Mouse (Mus musculus) common myeloid progenitor, adult 5-6 weeks (primary cell): ENCODE measurements around the gene Gm27029. TPM values are rescaled to one million over a fixed set of nuclear protein-coding genes. Genes with fewer than 3 reads are reported as not detected.
"Not testable (repeated sequence)": the region's sequence is repeated elsewhere in the genome, so short reads cannot be mapped to it uniquely, and the experiment has no call there.

ENCODE experiments used
- ATAC-seq: replicated peaks from 2 replicates; pipeline ENCODE4 v1.8.0; 2016; ENCODE audit warnings: low read depth, mild to moderate bottlenecking, moderate TSS enrichment, inconsistent platforms; ENCODE audit not compliant: poor library complexity, severe bottlenecking
- total RNA-seq: library from RNA; stranded (forward); fragments of 200-1000, 187-1606 nt; gene quantifications from 2 replicates; pipeline ENCODE4 v1.2.3, GENCODE M21; 2017

Gm27029 gene
- total RNA-seq: 1.1 and 17.0 TPM in 2 replicates

DNA sequence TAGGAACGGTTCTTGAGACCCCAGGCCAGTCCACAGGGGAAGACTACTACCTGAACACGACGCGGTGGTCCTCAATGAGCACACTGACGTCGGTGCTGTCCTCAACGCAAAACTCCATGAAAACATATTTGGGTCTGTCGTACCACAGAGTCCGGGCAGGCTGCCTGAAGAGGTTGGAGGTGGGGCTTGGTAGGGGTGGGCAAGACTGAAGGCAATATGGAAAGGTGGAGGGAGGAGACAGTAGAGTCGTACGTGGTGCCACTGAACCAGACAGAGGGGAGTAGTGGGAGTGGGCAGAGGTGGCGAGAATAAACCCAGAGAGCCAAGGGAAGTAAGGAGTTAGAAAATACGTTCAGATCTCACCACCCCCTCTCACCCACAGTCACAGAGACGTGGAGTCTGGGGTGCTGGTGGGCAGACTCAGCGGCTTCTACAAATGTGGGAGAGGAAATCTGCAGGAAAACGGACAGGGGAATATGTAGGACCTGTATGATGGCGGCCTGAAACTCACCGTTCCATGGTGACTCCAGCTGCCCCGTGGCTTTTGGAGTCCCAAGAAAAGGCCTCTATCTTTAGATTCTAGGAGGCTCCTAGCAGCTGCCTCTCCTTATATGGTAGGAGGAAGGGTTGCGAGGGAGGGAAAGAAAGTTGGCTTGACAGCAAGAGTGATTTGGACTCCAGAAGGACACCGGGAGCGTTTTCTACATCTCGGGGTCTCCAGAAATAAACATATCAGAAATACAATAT, at the start of gene Gm27029:
Gene Gm27029 (minus strand): TSS at position 692 of the 747 bp plus-strand sequence.
- ATAC-seq: peak; percentile 31

GRCm38 (mm10) chr11:101474298-101474697, 49.7 kb upstream of the Gm27029 start:
- no peak for ATAC-seq

DNA sequence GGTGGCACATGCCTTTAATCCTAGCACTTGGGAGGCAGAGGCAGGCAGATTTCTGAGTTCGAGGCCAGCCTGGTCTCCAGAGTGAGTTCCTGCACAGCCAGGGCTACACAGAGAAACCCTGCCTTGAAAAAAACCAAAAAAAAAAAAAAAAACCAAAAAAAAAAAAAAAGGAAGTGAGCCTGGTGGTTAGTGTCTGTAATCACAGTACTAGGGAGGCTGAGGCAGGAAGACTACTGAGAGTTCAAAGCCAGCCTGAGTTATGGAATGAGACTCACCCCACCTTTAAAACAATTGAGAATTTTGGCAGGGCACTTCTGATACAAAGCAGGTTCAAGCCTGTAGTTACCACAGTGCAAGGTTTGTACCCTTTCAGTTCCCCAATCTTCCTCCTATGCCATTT, 49.1 kb upstream of the Gm27029 start:
- ATAC-seq: not testable (repeated sequence)

GRCm38 (mm10) chr11:101472336-101472735, 47.7 kb upstream of the Gm27029 start:
- no peak for ATAC-seq

- ATAC-seq: no peak
Measured at GRCm38 (mm10) chr11:101471926-101472325, 47.3 kb upstream of the Gm27029 start.

DNA sequence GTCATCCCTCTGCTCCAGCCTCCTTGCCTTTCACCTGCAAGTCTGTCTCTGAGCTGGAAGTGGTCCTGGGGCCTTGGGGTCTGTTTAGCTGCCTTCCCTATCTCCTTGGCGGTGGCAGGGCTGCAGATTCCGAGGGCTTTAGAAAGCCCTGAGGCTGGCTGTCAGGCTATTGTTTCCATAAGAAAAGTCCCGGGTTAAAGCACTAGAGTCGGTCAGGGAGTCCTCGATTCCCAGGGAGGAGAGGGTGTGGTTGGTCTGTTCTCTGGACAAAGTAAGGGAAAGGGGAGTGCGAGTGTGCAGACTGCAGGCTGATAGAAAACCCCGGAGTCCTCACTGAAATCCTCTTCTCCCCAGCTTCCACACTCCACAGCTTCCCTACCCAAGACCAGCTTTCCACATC, 45.6 kb upstream of the Gm27029 start:
- no peak for ATAC-seq

DNA sequence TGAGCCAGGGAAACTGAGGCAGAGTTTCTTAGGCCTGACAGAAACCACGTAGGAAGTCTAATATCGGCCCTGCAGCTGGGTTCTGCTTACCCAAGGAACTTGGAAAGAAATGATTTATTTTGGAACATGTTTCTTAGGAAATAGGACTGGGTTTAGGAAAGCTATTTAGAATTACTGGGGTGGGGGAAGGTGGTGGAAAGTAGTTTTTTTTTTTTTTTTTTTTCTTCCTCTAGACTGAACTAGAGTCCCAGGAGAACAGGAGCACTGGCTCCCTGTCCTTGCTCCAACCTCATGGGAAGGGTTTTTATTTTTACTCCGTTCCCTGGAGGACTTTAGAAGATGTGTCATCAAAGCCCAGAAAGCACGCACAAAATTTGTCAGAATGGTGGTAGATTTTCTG, 44.6 kb upstream of the Gm27029 start:
- ATAC-seq: no peak

DNA sequence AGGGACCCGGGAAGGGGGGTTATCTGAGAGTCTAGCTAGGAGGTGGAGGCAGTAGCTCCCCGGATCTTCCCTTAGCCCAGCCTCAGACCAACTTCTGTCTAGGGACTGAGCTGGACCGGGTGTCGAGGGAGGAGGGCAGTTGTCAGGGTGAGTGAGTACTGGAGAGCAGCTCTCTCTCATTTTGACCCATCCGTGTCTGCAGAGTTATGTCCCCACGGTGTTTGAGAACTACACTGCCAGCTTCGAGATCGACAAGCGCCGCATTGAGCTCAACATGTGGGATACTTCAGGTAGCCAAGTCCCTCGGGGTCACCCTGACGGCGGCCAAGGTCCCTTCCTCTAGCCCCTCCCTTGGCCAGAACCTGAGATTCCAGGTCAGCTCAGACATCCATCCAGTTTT, 44.1 kb upstream of the Gm27029 start:
- no peak for ATAC-seq

GRCm38 (mm10) chr11:101468263-101468688, 43.7 kb upstream of the Gm27029 start:
- ATAC-seq: no peak

- ATAC-seq: peak; percentile 40
Measured at GRCm38 (mm10) chr11:101467477-101468262, 43.1 kb upstream of the Gm27029 start.

- ATAC-seq: not testable (repeated sequence)
Measured at GRCm38 (mm10) chr11:101466552-101466950, 42.0 kb upstream of the Gm27029 start.

- peak; percentile 8; the same call in 1 of the 2 replicates for ATAC-seq
Measured at GRCm38 (mm10) chr11:101465869-101466551, 41.4 kb upstream of the Gm27029 start, which contains the start of gene Vat1. Vat1 (minus strand) TSS chr11:101466230.

GRCm38 (mm10) chr11:101465101-101465868, 40.7 kb upstream of the Gm27029 start:
- peak; percentile 13; the same call in 1 of the 2 replicates for ATAC-seq

- peak; percentile 0; the same call in 1 of the 2 replicates for ATAC-seq
Measured at GRCm38 (mm10) chr11:101464211-101465100, 39.9 kb upstream of the Gm27029 start, which contains the start of gene Rnd2. Rnd2 (plus strand) TSS chr11:101464999.

GRCm38 (mm10) chr11:101462583-101463440, 38.2 kb upstream of the Gm27029 start:
- ATAC-seq: 0 out of 2 replicates have a peak, but pooled peaks have one; percentile 5

- no peak for ATAC-seq
Measured at GRCm38 (mm10) chr11:101462141-101462540, 37.5 kb upstream of the Gm27029 start.

DNA sequence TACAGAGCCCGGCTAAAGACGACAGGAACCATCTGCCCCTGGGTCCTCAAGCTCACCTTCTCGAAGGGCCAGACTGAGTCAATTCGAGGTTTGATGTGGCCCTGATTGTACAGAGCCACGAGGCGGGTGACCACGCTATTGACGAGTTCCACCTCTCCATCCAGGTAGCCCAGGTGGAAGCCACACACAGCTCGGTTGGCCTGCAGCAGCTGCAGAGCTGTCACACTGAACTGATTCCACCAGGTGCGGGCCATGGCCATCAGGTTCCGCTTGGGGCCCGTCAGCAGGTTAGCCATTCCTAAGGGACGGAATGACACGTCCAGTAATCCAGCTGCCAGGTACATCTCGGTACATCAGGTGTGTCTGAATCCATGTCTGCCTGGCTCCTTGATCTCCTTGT, 35.7 kb upstream of the Gm27029 start:
- ATAC-seq: no peak

GRCm38 (mm10) chr11:101459716-101460115, 35.1 kb upstream of the Gm27029 start:
- no peak for ATAC-seq
